Mouse (Mus musculus) adipose tissue, adult 10 weeks (tissue): ENCODE data around the gene 1190007I07Rik. TPM values are rescaled to one million over a fixed set of nuclear protein-coding genes. Genes with fewer than 3 reads are reported as not detected.

Experiments used
- polyA plus RNA-seq: library from polyadenylated mRNA; stranded (reverse); fragments of 350-450 nt; fragmentation: Illumina TruSeq; extraction: RNeasy Lipid Tissue Mini Kit (QIAGEN cat#74804); gene quantifications from one replicate; pipeline ENCODE4 v1.2.3, GENCODE M21; 2014; ENCODE audit warnings: low read depth, low replicate concordance

Gene 1190007I07Rik
- 25.1 TPM for polyA plus RNA-seq

GRCm38 (mm10) chr10:82622671-82623552, at the start of gene 1190007I07Rik:
Gene 1190007I07Rik (minus strand): TSS chr10:82623228.

GRCm38 (mm10) chr10:82629586-82630255, 6.7 kb upstream of the 1190007I07Rik start, which contains the start of gene Tdg:
Gene Tdg (plus strand): TSS chr10:82629828.

Other genes starting within 250 kb of the 1190007I07Rik start
- not detected for gene Gm1553, start 130.6 kb downstream of the 1190007I07Rik start, polyA plus RNA-seq
- 40.3 TPM for gene Tdg, start 6.6 kb upstream of the 1190007I07Rik start, polyA plus RNA-seq
- 8.8 TPM for gene Glt8d2, start 67.4 kb upstream of the 1190007I07Rik start, polyA plus RNA-seq
- gene Hcfc2, start 72.9 kb upstream of the 1190007I07Rik start, polyA plus RNA-seq = 14.2 TPM
- 21.3 TPM for gene Nfyb, start 140.9 kb upstream of the 1190007I07Rik start, polyA plus RNA-seq
- 60.0 TPM for gene Txnrd1, start 210.7 kb upstream of the 1190007I07Rik start, polyA plus RNA-seq
- 18.4 TPM for gene Eid3, start 243.4 kb upstream of the 1190007I07Rik start, polyA plus RNA-seq